Mouse (Mus musculus) heart, postnatal 25 days (tissue): ENCODE data around the gene Snx25. TPM values are rescaled to one million over a fixed set of nuclear protein-coding genes. Genes with fewer than 3 reads are reported as not detected.
A peak's percentile ranks its signal among the peaks of the same experiment; 100 is the strongest.

Experiments
- DNase-seq: peaks from one replicate; pipeline ENCODE4 v3.0.0; 2022; ENCODE audit warnings: low spot score
- intact Hi-C: fragments of 180-260 bp; cut with DNase I; formaldehyde crosslinking; loops from one replicate; pipeline ENCODE4 v1.15.1; 2025
- total RNA-seq, 2 experiments: library from RNA; stranded (reverse); gene quantifications; 2 replicates each; pipeline ENCODE4 v1.2.3; 2021

The Snx25 gene
- total RNA-seq, 2 experiments from 2014 or later, result 9.6 to 11.4 TPM

GRCm38 (mm10) chr8:46036217-46036616, 115.7 kb downstream of the Snx25 start:
- DNase-seq, result no peak
- intact Hi-C loops, result no loop called here

GRCm38 (mm10) chr8:46024392-46024791, 127.6 kb downstream of the Snx25 start:
- DNase-seq, result no peak
- intact Hi-C loops, result no loop called here

- DNase-seq, result no peak
- intact Hi-C loops, result no loop called here
These were observed 129.2 kb downstream of the Snx25 start for GRCm38 (mm10) chr8:46022758-46023157.

GRCm38 (mm10) chr8:46022203-46022602, 129.8 kb downstream of the Snx25 start:
- DNase-seq, result peak; percentile 8
- intact Hi-C loops, result no loop called here

GRCm38 (mm10) chr8:46010746-46011680, 140.9 kb downstream of the Snx25 start:
- DNase-seq, result no peak
- intact Hi-C loops, result no loop called here

GRCm38 (mm10) chr8:46010306-46010705, 141.7 kb downstream of the Snx25 start:
- intact Hi-C loops, result no loop called here
- DNase-seq, result no peak

- DNase-seq, result no peak
- intact Hi-C loops, result no loop called here
These were observed 144.8 kb downstream of the Snx25 start for GRCm38 (mm10) chr8:46007050-46007672.

GRCm38 (mm10) chr8:46005596-46005995, 146.4 kb downstream of the Snx25 start, which contains the start of gene Ankrd37:
TSS of gene Ankrd37 (minus strand) at chr8:46005707.
- DNase-seq, result no peak
- intact Hi-C loops, result no loop called here

GRCm38 (mm10) chr8:45999784-46000705, 151.9 kb downstream of the Snx25 start:
- intact Hi-C loops, result loop anchor here (2.0 to 5.0 kb wide), 2 partner anchors 23 to 152 kb away; partner anchors contain the start of genes Cfap97 and Snx25
- peak; percentile 100 for DNase-seq

- no peak for DNase-seq
- intact Hi-C loops, result loop anchor here (2.0 to 5.0 kb wide), 2 partner anchors 22 to 153 kb away; partner anchors contain the start of genes Cfap97 and Snx25
These were observed 152.7 kb downstream of the Snx25 start, which contains the start of gene Lrp2bp for GRCm38 (mm10) chr8:45999138-45999783. TSS of gene Lrp2bp (plus strand) at chr8:45999303.

- DNase-seq, result no peak
- intact Hi-C loops, result loop anchor here (2.0 to 5.0 kb wide), 2 partner anchors 21 to 154 kb away; partner anchors contain the start of genes Cfap97 and Snx25
These were observed 153.7 kb downstream of the Snx25 start for GRCm38 (mm10) chr8:45998228-45998627.

- intact Hi-C loops, result loop anchor here (5.0 kb wide), 1 partner anchor 157 kb away; the partner anchor contains the start of genes Cfap97 and Snx25
- no peak for DNase-seq
These were observed 156.4 kb downstream of the Snx25 start for GRCm38 (mm10) chr8:45995576-45995975.

GRCm38 (mm10) chr8:45994111-45994510, 157.8 kb downstream of the Snx25 start:
- no peak for DNase-seq
- intact Hi-C loops, result no loop called here

- intact Hi-C loops, result no loop called here
- no peak for DNase-seq
These were observed 161.2 kb downstream of the Snx25 start for GRCm38 (mm10) chr8:45990631-45991310.

- no peak for DNase-seq
- intact Hi-C loops, result no loop called here
These were observed 163.8 kb downstream of the Snx25 start for GRCm38 (mm10) chr8:45988189-45988588.

GRCm38 (mm10) chr8:45986665-45987064, 165.3 kb downstream of the Snx25 start:
- intact Hi-C loops, result no loop called here
- no peak for DNase-seq
